Mouse (Mus musculus): ENCODE measurements around the gene Bcl2l12. TPM values are rescaled to one million over a fixed set of nuclear protein-coding genes. Genes with fewer than 3 reads are reported as not detected.
A peak's percentile ranks its signal among the peaks of the same experiment; 100 is the strongest.

Bcl2l12 gene
- polyA plus RNA-seq, 1 experiment, result 6.1 TPM

- Histone ChIP-seq H3K9me3 (ENCODE audit: control insufficient read depth, low read length) (no peaks in the 10 kb centered on the region), H3K4me1 (ENCODE audit: control insufficient read depth) (peaks cover 44% of the 10 kb centered on the region), H3K36me3 (ENCODE audit: control insufficient read depth) (no peaks in the 10 kb centered on the region), H3K27me3 (ENCODE audit: control insufficient read depth) (peaks cover 39% of the 10 kb centered on the region), H3K4me3 (replicated peaks) (no peak overlapping the region)
- no peak for TF ChIP-seq GATA1 (IDR thresholded peaks at IDR 0.05; ENCODE audit: low read length)
- TF ChIP-seq TAL1 (IDR thresholded peaks at IDR 0.05; ENCODE audit: low read length), result no peak
Observed at GRCm38 (mm10) chr7:45020225-45020624, 21.7 kb upstream of the Bcl2l12 start.

GRCm38 (mm10) chr7:45019031-45019571, 20.6 kb upstream of the Bcl2l12 start:
- H3K27me3 ChIP-seq (ENCODE audit: control insufficient read depth), result peaks cover 39% of the 10 kb centered on the region
- no peak overlapping the region for H3K4me3 ChIP-seq (replicated peaks)
- H3K36me3 ChIP-seq (ENCODE audit: control insufficient read depth), result peaks cover 3% of the 10 kb centered on the region
- TF ChIP-seq TAL1 (IDR thresholded peaks at IDR 0.05; ENCODE audit: low read length), result no peak
- TF ChIP-seq GATA1 (IDR thresholded peaks at IDR 0.05; ENCODE audit: low read length), result no peak
- H3K4me1 ChIP-seq (ENCODE audit: control insufficient read depth), result peaks cover 45% of the 10 kb centered on the region
- no peaks in the 10 kb centered on the region for H3K9me3 ChIP-seq (ENCODE audit: control insufficient read depth, low read length)

- H3K4me1 ChIP-seq (ENCODE audit: control insufficient read depth), result peaks cover 61% of the 10 kb centered on the region
- peaks cover 20% of the 10 kb centered on the region for H3K36me3 ChIP-seq (ENCODE audit: control insufficient read depth)
- TF ChIP-seq GATA1 (IDR thresholded peaks at IDR 0.05; ENCODE audit: low read length) (0 out of 2 replicates have a peak, but pooled peaks have one; percentile 21), TAL1 (IDR thresholded peaks at IDR 0.05; ENCODE audit: low read length) (no peak)
- H3K9me3 ChIP-seq (ENCODE audit: control insufficient read depth, low read length), result no peaks in the 10 kb centered on the region
- peak within 1 kb of the TSS; percentile 87 for H3K4me3 ChIP-seq (replicated peaks)
- peaks cover 39% of the 10 kb centered on the region for H3K27me3 ChIP-seq (ENCODE audit: control insufficient read depth)
Observed at GRCm38 (mm10) chr7:45017242-45018061, 18.9 kb upstream of the Bcl2l12 start, which contains the start of gene Rras. Rras (plus strand) TSS chr7:45017961.

GRCm38 (mm10) chr7:45016761-45017160, 18.2 kb upstream of the Bcl2l12 start:
- peaks cover 38% of the 10 kb centered on the region for H3K27me3 ChIP-seq (ENCODE audit: control insufficient read depth)
- H3K4me1 ChIP-seq (ENCODE audit: control insufficient read depth), result peaks cover 68% of the 10 kb centered on the region
- TF ChIP-seq GATA1 (IDR thresholded peaks at IDR 0.05; ENCODE audit: low read length) (no peak), TAL1 (IDR thresholded peaks at IDR 0.05; ENCODE audit: low read length) (no peak)
- peaks cover 26% of the 10 kb centered on the region for H3K36me3 ChIP-seq (ENCODE audit: control insufficient read depth)
- H3K9me3 ChIP-seq (ENCODE audit: control insufficient read depth, low read length), result no peaks in the 10 kb centered on the region
- H3K4me3 ChIP-seq (replicated peaks), result peak overlapping the region; percentile 87

- H3K9me3 ChIP-seq (ENCODE audit: control insufficient read depth, low read length), result no peaks in the 10 kb centered on the region
- peaks cover 73% of the 10 kb centered on the region for H3K4me1 ChIP-seq (ENCODE audit: control insufficient read depth)
- peak within 1 kb of the TSS; percentile 87 for H3K4me3 ChIP-seq (replicated peaks)
- peaks cover 32% of the 10 kb centered on the region for H3K27me3 ChIP-seq (ENCODE audit: control insufficient read depth)
- peaks cover 33% of the 10 kb centered on the region for H3K36me3 ChIP-seq (ENCODE audit: control insufficient read depth)
- TF ChIP-seq GATA1 (IDR thresholded peaks at IDR 0.05; ENCODE audit: low read length) (no peak), TAL1 (IDR thresholded peaks at IDR 0.05; ENCODE audit: low read length) (no peak)
Observed at GRCm38 (mm10) chr7:45015957-45016612, 17.6 kb upstream of the Bcl2l12 start, which contains the start of gene Scaf1. Scaf1 (minus strand) TSS chr7:45016363.

- H3K9me3 ChIP-seq (ENCODE audit: control insufficient read depth, low read length), result no peaks in the 10 kb centered on the region
- peak overlapping the region; percentile 87 for H3K4me3 ChIP-seq (replicated peaks)
- H3K4me1 ChIP-seq (ENCODE audit: control insufficient read depth), result peaks cover 74% of the 10 kb centered on the region
- TF ChIP-seq TAL1 (IDR thresholded peaks at IDR 0.05; ENCODE audit: low read length) (no peak), GATA1 (IDR thresholded peaks at IDR 0.05; ENCODE audit: low read length) (no peak)
- H3K27me3 ChIP-seq (ENCODE audit: control insufficient read depth), result peaks cover 26% of the 10 kb centered on the region
- peaks cover 39% of the 10 kb centered on the region for H3K36me3 ChIP-seq (ENCODE audit: control insufficient read depth)
Observed at GRCm38 (mm10) chr7:45015344-45015956, 16.9 kb upstream of the Bcl2l12 start.

- H3K36me3 ChIP-seq (ENCODE audit: control insufficient read depth), result peaks cover 53% of the 10 kb centered on the region
- peaks cover 12% of the 10 kb centered on the region for H3K27me3 ChIP-seq (ENCODE audit: control insufficient read depth)
- peak overlapping the region; percentile 8 for H3K4me3 ChIP-seq (replicated peaks)
- peaks cover 84% of the 10 kb centered on the region for H3K4me1 ChIP-seq (ENCODE audit: control insufficient read depth)
- no peaks in the 10 kb centered on the region for H3K9me3 ChIP-seq (ENCODE audit: control insufficient read depth, low read length)
- TF ChIP-seq GATA1 (IDR thresholded peaks at IDR 0.05; ENCODE audit: low read length), result no peak
- no peak for TF ChIP-seq TAL1 (IDR thresholded peaks at IDR 0.05; ENCODE audit: low read length)
Observed at GRCm38 (mm10) chr7:45014096-45014451, 15.6 kb upstream of the Bcl2l12 start.

- TF ChIP-seq TAL1 (IDR thresholded peaks at IDR 0.05; ENCODE audit: low read length), result no peak
- no peak for TF ChIP-seq GATA1 (IDR thresholded peaks at IDR 0.05; ENCODE audit: low read length)
- peaks cover 58% of the 10 kb centered on the region for H3K36me3 ChIP-seq (ENCODE audit: control insufficient read depth)
- H3K4me3 ChIP-seq (replicated peaks), result peak overlapping the region; percentile 8
- H3K9me3 ChIP-seq (ENCODE audit: control insufficient read depth, low read length), result peaks cover under 1% of the 10 kb centered on the region
- H3K27me3 ChIP-seq (ENCODE audit: control insufficient read depth), result peaks cover 7% of the 10 kb centered on the region
- peaks cover 80% of the 10 kb centered on the region for H3K4me1 ChIP-seq (ENCODE audit: control insufficient read depth)
Observed at GRCm38 (mm10) chr7:45013366-45014095, 15.0 kb upstream of the Bcl2l12 start.
